Mouse (Mus musculus) erythroblast, embryonic 14.5 days (primary cell): ENCODE measurements around the gene Nkain2. TPM values are rescaled to one million over a fixed set of nuclear protein-coding genes. Genes with fewer than 3 reads are reported as not detected.

Experiments
- H3K27me3 ChIP-seq: 2 replicates; pipeline ENCODE4 v1.6.1; 2012; ENCODE audit warnings: inconsistent platforms; ENCODE audit not compliant: control insufficient read depth
- H3K36me3 ChIP-seq: 2 replicates; pipeline ENCODE4 v1.6.1; 2012; ENCODE audit warnings: mild to moderate bottlenecking, inconsistent platforms; ENCODE audit not compliant: control insufficient read depth
- H3K4me1 ChIP-seq: 2 replicates; pipeline ENCODE4 v1.6.1; 2012; ENCODE audit warnings: inconsistent platforms; ENCODE audit not compliant: control insufficient read depth
- H3K4me3 ChIP-seq: replicated peaks from 2 replicates; pipeline ENCODE3; 2012; ENCODE audit warnings: moderate library complexity, mild to moderate bottlenecking, inconsistent platforms
- H3K9me3 ChIP-seq: 2 replicates; pipeline ENCODE4 v1.6.1; 2012; ENCODE audit warnings: low read length, inconsistent platforms, mixed read lengths; ENCODE audit not compliant: control insufficient read depth
- GATA1 ChIP-seq: IDR thresholded peaks from 2 replicates; pipeline ENCODE4 v1.6.1; 2012; ENCODE audit warnings: low read length, inconsistent platforms, mixed read lengths
- TAL1 ChIP-seq: IDR thresholded peaks from 3 replicates; pipeline ENCODE4 v1.6.1; 2012; ENCODE audit warnings: low read length, inconsistent platforms, mixed read lengths
- polyA plus RNA-seq: library from polyadenylated mRNA; stranded (reverse); fragments of >175 nt; gene quantifications from 2 replicates; pipeline ENCODE4 v1.2.3, GENCODE M21; 2012

Nkain2 gene
- polyA plus RNA-seq, 1 experiment: not detected

GRCm38 (mm10) chr10:31899501-31899900 is 990.8 kb downstream of the Nkain2 start:
- H3K4me3 ChIP-seq: no peak overlapping the region
- TF ChIP-seq GATA1: no peak
- TF ChIP-seq TAL1: no peak
- H3K4me1 ChIP-seq: no peaks in the 10 kb centered on the region
- no peaks in the 10 kb centered on the region for H3K36me3 ChIP-seq
- no peaks in the 10 kb centered on the region for H3K27me3 ChIP-seq
- H3K9me3 ChIP-seq: no peaks in the 10 kb centered on the region; the same call in 1 of the 2 replicates

- H3K4me3 ChIP-seq: no peak overlapping the region
- no peaks in the 10 kb centered on the region for H3K27me3 ChIP-seq
- no peak for TF ChIP-seq TAL1
- no peaks in the 10 kb centered on the region for H3K36me3 ChIP-seq
- H3K4me1 ChIP-seq: no peaks in the 10 kb centered on the region
- H3K9me3 ChIP-seq: no peaks in the 10 kb centered on the region; the same call in 1 of the 2 replicates
Measured at GRCm38 (mm10) chr10:31873323-31873895, 1016.9 kb downstream of the Nkain2 start.

- TF ChIP-seq TAL1 (no peak), GATA1 (no peak)
- H3K4me1 ChIP-seq: no peaks in the 10 kb centered on the region
- H3K36me3 ChIP-seq: no peaks in the 10 kb centered on the region
- H3K27me3 ChIP-seq: no peaks in the 10 kb centered on the region
- no peaks in the 10 kb centered on the region; the same call in 1 of the 2 replicates for H3K9me3 ChIP-seq
- H3K4me3 ChIP-seq: no peak overlapping the region
Measured at GRCm38 (mm10) chr10:31868275-31868674, 1022.0 kb downstream of the Nkain2 start.

- Histone ChIP-seq H3K9me3 (peaks cover 5% of the 10 kb centered on the region), H3K4me3 (no peak overlapping the region), H3K4me1 (no peaks in the 10 kb centered on the region), H3K36me3 (no peaks in the 10 kb centered on the region), H3K27me3 (no peaks in the 10 kb centered on the region)
- TF ChIP-seq TAL1: no peak
- TF ChIP-seq GATA1: no peak
Measured at GRCm38 (mm10) chr10:31827041-31827440, 1063.2 kb downstream of the Nkain2 start.

- no peak for TF ChIP-seq GATA1
- no peak for TF ChIP-seq TAL1
- no peaks in the 10 kb centered on the region for H3K4me1 ChIP-seq
- no peaks in the 10 kb centered on the region for H3K27me3 ChIP-seq
- H3K9me3 ChIP-seq: no peaks in the 10 kb centered on the region
- no peaks in the 10 kb centered on the region for H3K36me3 ChIP-seq
- H3K4me3 ChIP-seq: no peak overlapping the region
Measured at GRCm38 (mm10) chr10:31812543-31812942, 1077.7 kb downstream of the Nkain2 start.

- TF ChIP-seq GATA1: no peak
- no peak for TF ChIP-seq TAL1
- no peak overlapping the region for H3K4me3 ChIP-seq
- H3K36me3 ChIP-seq: no peaks in the 10 kb centered on the region
- no peaks in the 10 kb centered on the region for H3K4me1 ChIP-seq
- no peaks in the 10 kb centered on the region for H3K9me3 ChIP-seq
- H3K27me3 ChIP-seq: no peaks in the 10 kb centered on the region
Measured at GRCm38 (mm10) chr10:31742443-31743057, 1147.7 kb downstream of the Nkain2 start.

- Histone ChIP-seq H3K4me1 (no peaks in the 10 kb centered on the region), H3K4me3 (no peak overlapping the region), H3K36me3 (no peaks in the 10 kb centered on the region), H3K27me3 (no peaks in the 10 kb centered on the region), H3K9me3 (peaks cover 2% of the 10 kb centered on the region; the same call in 1 of the 2 replicates)
- no peak for TF ChIP-seq GATA1
- no peak for TF ChIP-seq TAL1
Measured at GRCm38 (mm10) chr10:31728036-31728435, 1162.2 kb downstream of the Nkain2 start.

GRCm38 (mm10) chr10:31647270-31647669 is 1243.0 kb downstream of the Nkain2 start:
- TF ChIP-seq TAL1: no peak
- TF ChIP-seq GATA1: no peak
- H3K4me1 ChIP-seq: no peaks in the 10 kb centered on the region

GRCm38 (mm10) chr10:31646083-31646482 is 1244.2 kb downstream of the Nkain2 start:
- no peaks in the 10 kb centered on the region for H3K36me3 ChIP-seq
- no peak overlapping the region for H3K4me3 ChIP-seq
- no peak for TF ChIP-seq GATA1
- no peak for TF ChIP-seq TAL1
- no peaks in the 10 kb centered on the region for H3K9me3 ChIP-seq
- H3K4me1 ChIP-seq: no peaks in the 10 kb centered on the region
- H3K27me3 ChIP-seq: no peaks in the 10 kb centered on the region

More at GRCm38 (mm10) chr10:31647270-31647669, 1243.0 kb downstream of the Nkain2 start:
- Histone ChIP-seq H3K27me3 (no peaks in the 10 kb centered on the region), H3K4me3 (no peak overlapping the region), H3K9me3 (no peaks in the 10 kb centered on the region), H3K36me3 (no peaks in the 10 kb centered on the region)

Other genes starting within 250 kb of the Nkain2 start
- not detected in 2 replicates for gene Trdn, start 190.1 kb upstream of the Nkain2 start, polyA plus RNA-seq